Mouse (Mus musculus) c-Kit-positive CD71-negative TER-119-negative erythroid progenitor cells, embryonic 14.5 days (primary cell): ENCODE results near the gene Frmpd1.

ENCODE experiments used
- DNase-seq: peaks from one replicate; pipeline ENCODE4 v3.0.0-alpha.2; 2013; ENCODE audit warnings: low read depth

The Frmpd1 gene

DNA sequence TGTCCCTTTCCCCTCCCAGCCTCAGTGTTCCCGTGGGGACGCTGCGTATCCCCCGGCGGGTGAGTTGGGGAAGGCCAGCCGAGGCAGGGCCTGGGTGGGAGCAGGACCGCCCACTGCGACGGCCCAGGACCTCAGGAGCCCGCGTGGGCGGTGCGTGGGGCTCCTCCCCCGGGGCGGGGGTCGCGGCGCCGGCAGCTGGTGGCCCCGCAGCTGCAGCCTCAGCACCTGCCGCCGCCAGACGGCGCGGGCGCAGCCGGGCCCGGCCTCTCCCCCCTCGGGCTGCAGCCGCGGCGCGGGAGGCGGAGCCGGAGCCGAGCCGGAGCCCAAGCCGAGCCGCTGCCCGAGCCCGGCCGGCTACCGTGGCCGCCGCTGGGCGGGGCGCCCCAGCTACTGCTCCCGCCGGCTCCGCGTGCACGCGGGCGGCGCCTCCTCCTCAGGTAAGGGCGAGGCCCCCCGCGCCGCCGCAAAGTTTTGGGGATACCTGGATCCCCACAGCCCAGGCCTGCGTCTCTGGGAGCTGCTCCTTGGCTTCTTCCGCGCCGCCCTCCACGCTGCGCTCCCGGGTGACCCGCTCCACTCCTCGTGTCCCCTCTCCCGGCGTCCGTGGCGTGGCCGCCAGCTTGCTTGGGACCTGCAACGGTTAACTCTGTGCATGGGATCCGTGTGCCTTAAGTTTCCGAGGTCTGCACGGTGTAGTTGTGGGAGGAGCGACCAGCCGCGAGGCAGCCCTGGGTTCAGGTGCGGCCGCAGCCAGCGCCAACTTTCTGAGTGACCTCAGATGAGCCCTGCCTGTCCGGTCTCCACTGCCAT is at the start of gene Frmpd1:
Frmpd1 (plus strand) TSS at position 355 of the 810 bp plus-strand sequence.
- DNase-seq, result peak; percentile 13

DNA sequence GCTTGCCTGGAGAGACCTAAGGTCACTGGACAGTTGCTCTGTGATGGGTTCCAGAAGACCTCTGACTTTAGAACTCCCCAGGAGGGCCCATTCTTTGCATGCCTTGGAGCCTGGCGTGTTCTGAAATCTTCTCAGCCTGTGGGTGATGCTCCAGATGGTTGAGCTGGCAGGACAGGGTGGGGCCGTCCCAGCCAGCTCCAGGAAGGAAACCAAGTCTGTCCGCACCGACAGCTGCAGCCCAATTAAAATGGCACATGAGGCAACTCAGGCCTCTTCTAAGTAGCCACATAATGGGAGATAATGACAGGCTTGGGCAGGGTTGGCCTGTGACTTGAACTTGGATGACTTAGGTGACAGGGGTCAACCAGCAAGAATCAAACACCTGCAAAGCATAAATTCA is 47.0 kb upstream of the Frmpd1 start:
- DNase-seq, result no peak

DNA sequence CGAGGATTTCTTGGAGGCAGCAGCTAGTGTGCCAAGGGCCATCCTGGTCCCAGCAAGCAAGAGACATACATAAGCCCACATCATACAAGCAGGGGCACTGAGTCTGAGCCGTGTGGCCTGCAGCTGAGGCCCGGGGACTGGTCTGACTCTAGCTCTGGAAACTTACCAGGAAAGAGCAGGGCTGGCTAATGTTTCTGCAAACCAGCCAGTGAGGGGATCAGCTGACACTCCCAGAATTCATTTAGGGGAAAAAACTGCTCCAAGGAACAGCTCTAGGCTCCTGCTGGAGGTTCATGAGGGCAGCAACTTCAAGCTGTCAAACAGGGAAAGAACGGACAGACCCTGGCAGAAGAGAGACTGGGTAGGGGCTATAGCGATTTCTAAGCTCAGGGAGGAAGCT is 42.8 kb upstream of the Frmpd1 start:
- no peak for DNase-seq

DNA sequence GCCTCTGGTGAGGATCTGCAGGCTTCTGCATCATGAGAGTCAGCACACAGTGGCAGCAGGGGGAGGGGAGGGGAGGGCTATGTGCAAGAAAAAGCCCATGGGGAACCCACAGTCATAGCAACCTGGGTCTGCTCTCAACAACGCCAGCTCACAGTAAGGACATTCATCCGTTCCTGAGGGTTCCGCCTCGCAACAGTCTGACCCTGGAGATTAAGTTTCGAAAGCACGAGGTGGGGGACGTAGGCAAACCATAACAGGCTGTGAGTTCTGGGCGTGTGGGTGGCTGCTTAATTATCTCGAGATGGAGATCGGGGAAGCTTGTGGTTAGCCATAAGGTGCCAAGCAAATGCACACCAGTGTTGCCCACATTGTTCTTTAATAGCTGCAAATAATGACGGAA is 42.3 kb upstream of the Frmpd1 start:
- no peak for DNase-seq

DNA sequence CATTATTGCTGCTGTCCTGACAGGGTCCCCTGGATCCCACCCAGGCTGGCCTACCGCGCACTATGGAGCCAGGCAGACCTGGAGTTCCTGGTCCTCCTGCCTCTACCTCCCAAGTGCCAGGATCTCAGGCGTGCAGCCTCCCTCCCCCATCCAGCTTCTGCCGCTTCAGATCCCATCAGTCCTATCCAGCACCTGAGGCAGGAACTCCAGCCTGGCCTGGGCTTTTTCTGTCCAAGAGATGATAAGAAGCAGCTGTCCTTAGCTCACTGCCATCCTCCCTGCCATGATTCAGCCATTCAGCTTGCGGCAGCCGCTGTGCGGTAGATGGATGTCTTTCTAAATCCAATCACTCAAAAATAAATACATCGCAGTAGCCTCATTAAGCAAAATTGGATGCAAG is 41.7 kb upstream of the Frmpd1 start:
- no peak for DNase-seq

DNA sequence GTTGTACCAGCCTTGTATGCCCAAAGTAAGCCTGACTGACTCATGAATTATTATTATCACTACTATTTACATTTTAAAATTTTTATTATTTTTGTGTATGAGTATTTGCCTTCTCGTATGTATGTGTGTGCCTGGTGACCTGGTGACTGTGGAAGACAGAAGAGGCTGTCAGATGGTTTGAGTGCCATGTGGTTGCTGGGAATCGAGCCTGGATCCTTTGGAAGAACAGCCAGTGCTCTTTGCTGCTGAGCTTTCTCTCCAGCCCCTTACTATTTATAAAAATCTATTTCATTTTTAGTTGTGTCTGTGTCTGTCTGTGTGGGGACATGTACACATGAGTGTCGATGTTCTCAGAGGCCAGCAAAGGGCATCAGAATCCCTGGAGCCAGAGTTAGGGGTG is 28.2 kb upstream of the Frmpd1 start:
- no peak for DNase-seq

DNA sequence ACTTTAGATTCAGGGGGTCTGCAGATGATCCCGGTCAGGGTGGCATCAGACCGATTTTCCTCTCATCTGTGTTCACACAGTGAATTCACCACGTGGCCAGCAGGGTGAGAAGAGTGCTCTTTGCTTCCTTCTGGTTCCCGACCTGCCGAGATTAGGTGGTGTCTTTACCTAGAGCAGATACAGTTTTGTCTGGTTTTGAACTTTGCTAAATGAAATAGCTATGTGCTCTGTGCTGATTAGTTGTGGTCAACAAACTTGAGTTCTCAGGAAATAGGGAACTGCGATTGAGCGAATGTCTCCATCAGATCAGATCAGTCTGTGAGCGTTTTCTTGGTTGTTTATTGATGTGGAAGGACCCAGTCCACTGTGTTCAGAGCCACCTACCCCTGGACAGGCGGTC is 26.1 kb upstream of the Frmpd1 start:
- DNase-seq, result no peak

DNA sequence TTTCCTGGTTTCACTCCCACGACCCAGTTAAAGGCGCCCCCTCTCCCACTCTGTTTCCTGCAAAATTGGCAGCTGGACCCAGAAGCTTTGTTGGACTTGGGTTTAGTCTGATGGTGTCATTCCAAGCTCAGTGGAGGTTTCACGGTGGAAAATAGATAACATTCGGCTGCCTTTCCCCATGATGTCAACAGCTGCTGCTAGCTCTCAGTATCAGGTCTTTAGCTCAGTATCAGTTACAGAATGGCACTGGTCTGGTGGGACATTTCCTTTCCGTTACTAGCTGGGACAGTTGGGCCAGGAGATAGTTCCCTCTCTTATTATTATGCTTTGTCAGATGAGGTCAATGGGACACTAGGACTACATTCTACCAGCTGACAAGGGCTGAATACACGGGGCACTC is 23.9 kb upstream of the Frmpd1 start:
- no peak for DNase-seq

DNA sequence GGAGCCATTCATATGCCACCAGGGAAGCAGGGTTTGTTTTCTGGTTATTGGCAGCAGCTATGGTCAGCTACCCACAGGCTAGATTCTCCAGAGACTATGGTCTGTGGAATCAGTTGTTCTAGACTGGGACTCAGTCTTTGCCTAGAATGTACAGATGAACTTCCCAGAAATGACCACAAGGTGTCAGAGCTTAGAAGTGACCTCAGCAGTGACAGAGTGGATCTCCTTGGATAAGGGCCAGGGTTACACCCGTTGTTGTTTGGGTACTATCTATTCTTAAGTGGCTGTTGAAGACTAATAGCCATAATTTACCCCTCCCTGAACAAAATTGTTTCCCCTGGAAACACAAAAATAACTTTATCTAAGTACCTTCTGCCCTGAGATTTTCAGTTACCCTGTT is 21.0 kb upstream of the Frmpd1 start:
- no peak for DNase-seq

DNA sequence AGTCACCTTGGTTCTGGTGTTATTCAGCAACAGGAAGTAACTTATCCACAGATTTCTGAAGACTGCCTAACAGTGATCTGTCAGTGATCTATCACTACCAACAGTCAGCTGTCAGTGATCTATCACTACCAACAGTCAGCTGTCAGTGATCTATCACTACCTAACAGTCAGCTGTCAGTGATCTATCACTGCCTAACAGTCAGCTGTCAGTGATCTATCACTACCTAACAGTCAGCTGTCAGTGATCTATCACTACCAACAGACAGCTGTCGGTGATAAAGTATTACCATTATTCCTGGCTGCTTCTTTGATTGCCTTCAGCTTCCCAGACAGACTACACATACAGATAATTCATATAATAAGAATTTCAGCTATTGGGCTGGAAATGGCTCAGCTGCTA is 19.2 kb upstream of the Frmpd1 start:
- no peak for DNase-seq

DNA sequence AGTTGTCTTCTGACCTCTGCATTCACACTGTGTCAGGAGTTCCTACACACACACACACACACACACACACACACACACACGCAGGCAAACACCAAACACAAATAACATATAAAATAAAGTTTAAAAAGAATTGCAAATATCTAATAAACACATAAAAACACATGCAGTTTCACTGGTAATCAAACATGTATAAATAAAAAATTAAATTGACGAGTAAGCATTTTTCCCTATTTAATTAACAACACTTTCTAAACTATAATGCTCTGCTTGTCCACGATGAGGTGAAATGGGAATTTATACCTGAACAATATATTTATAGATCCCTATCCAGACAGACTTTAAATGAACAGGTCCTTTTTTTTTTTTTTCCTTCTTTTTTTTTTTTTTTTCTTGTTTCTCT is 18.7 kb upstream of the Frmpd1 start:
- no peak for DNase-seq

DNA sequence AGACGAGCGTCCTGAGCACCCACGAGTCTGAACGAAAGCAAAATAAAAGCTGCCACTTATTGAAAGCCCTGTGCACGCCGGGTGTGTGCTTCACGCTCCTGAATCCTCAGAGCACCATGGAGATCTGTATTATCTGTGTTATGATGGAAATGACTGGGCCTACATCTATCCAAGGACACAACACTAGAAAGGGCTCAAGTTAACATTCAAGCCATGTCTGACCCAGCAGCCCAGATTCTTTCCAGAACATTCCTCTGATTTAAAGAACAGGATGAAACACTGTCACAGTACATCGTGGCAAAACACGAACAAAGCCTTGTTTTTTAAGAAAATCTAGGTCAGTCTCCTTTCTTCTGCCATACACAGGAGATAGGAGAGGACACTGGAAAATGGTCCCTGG is 13.3 kb upstream of the Frmpd1 start:
- DNase-seq, result no peak

DNA sequence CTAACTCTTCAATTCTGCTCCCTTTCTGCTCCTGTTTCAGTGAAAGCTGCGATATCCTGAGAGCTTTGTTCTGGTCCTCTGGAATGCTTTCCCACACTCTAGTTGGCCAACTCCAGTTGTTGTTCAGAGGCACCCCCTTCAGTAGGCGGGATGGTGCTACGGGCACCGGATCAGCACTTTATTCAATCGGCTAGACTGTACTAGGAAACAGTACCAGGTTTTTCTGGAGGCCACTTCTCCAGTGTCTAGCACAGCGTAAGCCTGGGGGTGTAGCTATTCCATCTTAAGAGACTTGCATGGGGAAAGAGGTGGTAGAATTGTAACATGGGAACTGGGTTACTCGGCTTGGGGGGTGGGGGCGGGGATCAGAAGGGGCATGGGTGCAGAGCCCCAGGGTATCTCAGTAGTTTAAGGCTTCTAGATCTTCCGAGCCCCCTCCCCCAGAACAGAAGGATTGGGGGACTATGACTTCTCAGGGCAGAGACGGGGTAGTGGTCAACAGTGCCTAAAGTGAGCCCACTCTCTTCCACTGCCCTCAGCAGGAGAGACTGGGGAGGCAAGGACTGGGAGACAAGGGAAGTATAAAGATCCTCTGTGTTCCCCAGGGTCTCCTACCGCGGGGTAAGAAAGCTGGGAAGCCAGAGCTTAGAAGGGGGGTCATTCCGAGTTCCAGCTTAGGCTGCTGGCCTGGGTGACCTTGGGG is 706 bp upstream of the Frmpd1 start:
- DNase-seq, result no peak

DNA sequence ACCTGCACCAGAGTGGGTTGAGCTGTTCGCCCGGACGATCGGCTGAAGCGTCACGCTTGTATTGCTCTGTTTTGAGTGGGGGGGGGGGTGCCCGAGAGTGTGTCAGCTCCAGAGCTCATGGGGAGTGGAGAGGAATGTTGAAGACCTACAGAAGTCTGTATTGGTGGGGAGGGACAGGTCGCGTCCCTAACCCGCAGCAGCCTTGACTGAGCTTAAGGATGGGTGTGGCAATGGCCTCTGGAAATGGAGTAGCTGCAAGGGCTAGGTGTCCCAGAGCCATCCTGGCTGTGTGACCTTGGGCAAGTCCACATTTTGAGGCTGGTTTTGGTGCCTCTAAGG is 625 bp downstream of the Frmpd1 start:
- no peak for DNase-seq

DNA sequence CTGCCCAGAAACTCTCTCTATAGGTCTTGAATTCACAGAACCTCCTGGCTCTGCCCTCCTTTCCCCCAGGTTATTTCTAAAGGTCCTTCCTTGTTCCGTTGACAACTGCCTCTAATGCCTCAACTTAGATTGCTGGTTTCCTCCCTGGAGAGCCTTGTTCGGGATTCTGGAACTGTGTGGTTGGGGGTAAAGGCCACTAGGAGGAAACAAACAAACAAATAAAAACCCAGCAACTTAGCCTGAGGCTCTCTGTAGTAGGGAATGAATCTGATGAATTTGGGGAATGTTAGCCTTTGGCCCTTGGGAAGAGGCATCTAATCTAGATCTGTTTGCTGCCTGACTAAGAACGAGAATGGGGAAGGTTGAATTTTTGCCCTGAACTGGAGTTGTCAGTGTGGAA is 13.6 kb downstream of the Frmpd1 start:
- no peak for DNase-seq

DNA sequence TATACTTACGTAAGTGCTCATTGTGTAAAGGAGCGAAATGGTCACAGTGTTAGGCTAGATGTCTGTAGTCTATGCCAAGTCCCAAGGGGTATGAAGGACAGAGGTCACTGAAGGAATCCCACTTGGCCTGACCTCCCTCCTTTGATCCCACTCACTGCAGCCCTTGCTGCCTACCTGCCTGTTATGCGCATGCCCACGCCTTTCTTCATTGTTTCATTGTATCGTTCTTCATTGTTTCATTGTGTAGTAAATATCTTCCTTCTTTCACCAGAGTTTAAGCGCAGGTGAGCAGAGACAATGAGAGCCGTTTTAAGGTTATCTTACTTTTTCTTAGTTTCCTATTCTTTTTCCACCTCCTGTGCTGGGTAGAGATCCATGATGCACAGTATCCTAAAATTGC is 18.6 kb downstream of the Frmpd1 start:
- DNase-seq, result no peak

DNA sequence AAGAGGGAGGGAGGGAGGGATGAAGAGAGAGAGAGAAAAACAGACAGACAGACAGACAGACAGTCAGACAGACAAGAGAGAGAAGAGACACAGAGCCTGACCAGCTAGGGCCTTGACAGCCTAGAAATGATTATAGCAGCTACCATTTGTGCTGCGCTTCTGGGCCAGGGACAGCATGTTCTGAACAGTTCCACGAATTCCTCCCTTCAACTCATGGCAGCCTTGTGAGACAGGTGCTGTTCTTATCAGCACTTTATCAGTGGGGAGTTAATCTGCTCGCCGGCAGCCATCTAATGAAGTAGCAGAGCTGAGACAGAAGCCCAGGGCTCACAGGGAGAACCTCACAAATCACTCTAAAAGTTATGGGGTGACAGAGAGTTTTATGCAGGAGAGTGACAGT is 22.8 kb downstream of the Frmpd1 start:
- DNase-seq, result no peak

DNA sequence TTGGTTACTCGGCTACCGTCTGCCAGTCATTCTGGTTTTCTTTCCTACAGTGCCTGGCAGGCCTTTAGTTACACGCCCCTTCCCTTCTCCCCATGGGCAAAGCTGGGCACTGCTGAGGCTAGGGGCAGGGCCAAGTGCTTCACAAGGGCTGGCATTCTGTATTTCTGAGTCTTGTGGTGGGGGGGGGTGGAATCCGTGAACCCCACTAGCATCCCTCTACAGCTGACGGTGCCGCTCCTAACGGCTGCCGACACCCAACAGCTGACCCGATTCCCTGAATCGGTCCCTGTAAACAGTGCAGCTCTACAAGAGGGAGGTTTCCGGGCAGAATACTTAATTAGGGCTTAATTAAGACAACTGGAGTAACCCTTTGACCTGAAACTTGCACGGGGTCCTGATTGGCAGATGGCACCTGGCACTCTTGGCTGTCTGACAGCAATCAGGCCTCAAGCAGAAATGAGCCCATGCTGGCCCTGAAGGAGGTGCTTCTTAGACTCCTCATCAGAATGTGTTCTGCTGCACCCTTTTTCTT is 24.2 kb downstream of the Frmpd1 start:
- DNase-seq, result no peak

DNA sequence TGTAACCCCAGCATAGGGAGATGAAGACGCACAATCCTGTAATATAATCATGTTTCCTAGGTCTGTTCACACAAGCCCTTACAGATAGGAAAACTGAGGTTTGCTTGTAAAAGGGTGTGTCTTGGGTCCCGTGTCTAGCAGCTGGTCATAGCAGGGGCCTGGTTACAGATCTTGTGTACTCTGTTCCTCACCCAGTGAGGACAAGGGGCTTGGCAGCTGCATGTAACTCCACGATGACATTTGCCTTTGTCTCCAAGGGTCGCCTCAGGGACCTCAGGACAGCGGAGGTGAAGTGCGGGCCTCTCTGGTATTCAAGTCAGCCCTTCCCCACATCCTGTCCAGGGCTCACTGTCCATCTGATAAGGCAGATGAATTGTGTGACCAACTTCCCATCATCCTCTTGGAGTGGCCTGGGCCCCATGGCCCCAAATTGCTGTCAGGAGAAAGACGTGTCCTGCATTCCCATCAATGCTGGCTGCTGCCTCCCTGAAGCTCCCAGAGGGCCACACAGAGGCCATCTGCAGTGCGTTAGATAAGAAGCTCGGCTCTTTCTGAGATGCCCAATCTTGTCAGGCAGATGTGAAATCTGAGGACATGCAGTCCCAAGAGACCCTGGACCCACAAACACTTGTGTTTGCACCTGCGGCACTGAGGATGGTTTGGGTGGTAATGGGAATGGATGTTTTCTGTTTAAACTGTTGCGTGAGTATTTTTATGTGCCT is 27.8 kb downstream of the Frmpd1 start:
- no peak for DNase-seq

DNA sequence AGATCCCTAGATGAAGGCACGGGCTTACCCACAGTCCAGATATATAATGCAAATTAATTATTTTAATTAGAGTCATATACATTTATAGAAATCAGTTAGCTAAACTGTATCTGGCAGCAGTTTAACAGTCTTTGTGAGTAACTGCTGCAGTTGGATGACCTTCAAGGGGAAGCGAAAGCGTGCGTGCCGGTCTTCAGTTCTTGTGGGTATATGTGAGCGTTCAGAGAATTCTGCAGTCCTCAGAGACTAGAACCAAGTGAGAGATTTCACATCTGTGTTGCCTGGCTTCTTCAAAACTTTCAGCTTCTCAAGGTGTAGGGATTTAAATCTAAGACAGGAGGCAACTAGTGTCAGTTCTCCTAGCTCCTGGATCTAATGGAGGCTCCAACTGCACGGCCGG is 35.3 kb downstream of the Frmpd1 start:
- no peak for DNase-seq

DNA sequence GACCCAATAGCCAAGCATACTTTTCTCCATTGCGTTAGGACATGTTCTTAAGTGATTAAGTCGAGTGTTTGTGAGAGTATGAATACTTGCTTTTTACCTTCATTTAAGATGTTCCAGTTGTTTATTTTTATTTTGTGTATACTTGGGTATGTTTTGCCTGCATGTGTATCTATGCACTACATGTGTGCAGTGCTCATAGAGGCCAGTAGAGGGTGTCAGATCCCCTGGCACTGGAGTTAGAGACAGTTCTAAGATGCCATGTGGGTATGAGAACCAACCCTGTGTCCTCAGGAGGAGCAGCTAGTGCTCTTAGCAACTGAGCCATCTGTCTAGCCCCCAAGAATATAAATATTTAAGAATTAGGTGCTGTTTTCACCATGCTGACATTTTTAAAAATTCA is 37.7 kb downstream of the Frmpd1 start:
- DNase-seq, result no peak

DNA sequence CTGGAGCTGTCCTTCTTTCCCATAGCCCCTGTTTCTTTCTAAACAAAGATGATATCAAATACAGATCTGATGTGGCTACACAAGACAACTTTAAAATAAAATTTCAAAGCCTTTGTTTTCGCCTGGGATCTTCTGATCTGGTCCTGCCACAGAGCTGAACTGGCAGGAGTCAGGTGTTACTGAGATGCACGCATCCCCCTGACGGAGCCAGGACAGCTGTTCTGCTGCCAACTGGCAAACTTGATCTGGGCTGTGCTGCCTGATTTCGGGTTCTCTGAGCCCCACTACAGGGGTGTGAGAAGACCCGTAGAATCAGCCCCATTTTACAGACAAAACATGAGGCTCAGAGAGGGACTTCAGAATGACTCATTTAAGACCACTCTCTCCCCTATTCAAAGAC is 45.6 kb downstream of the Frmpd1 start:
- no peak for DNase-seq

DNA sequence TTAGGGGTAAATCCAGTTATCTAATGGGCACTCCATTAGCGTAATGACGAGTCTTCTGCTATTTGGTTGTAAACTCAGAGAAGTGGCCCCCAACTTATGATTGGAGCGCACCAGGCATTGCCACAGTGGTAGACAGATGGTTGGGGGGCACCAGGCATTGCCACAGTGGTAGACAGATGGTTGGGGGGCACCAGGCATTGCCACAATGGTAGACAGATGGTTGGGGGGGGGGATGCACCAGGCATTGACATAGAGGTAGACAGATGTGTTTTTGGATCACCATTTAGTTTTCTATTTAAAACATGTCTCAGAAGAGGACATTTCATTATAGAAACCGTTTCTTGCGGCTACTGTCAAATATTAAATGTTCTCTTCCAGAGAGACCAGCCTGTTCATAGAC is 53.6 kb downstream of the Frmpd1 start:
- no peak for DNase-seq
